Mouse (Mus musculus) erythroblast, adult 5-6 weeks (primary cell): ENCODE data around the gene Bmt2. TPM values are rescaled to one million over a fixed set of nuclear protein-coding genes. Genes with fewer than 3 reads are reported as not detected.

Experiments used
- total RNA-seq, 2 experiments: library from RNA; stranded (forward) in 1 of 2; stranded (reverse) in 1 of 2; fragments of 150-400 nt in 1 of 2; fragments of 200-764, 138-1000 nt in 1 of 2; gene quantifications; 2 replicates each; pipeline versions ENCODE4 v1.2.3 to v1.2.4; 2015 to 2017; ENCODE audit warnings: low replicate concordance in 2 of 2

Gene Bmt2
- total RNA-seq, 2 experiments from 2014 or later: 2.3 to 6.0 TPM

Other genes with a start within 250 kb of the Bmt2 start
- gene Tmem168, start 69.9 kb downstream of the Bmt2 start, total RNA-seq (2015; ENCODE audit: low replicate concordance): 11.1 and 17.9 TPM in 2 replicates
- gene Tmem168, start 69.9 kb downstream of the Bmt2 start, total RNA-seq (2017; ENCODE audit: low replicate concordance): 8.6 and 11.1 TPM in 2 replicates
- 0.19 TPM in 1 of 2 replicates, not detected in the other for gene Gpr85, start 162.0 kb upstream of the Bmt2 start, total RNA-seq (2015; ENCODE audit: low replicate concordance)
- not detected in 2 replicates for gene Gpr85, start 162.0 kb upstream of the Bmt2 start, total RNA-seq (2017; ENCODE audit: low replicate concordance)
- 9.0 and 13.1 TPM in 2 replicates for gene 2610001J05Rik, start 193.6 kb upstream of the Bmt2 start, total RNA-seq (2015; ENCODE audit: low replicate concordance)
- gene 2610001J05Rik, start 193.6 kb upstream of the Bmt2 start, total RNA-seq (2017; ENCODE audit: low replicate concordance): 10.6 and 11.6 TPM in 2 replicates